Mouse (Mus musculus) midbrain, postnatal 0 days (tissue): ENCODE data around the gene Lamb3. TPM values are rescaled to one million over a fixed set of nuclear protein-coding genes. Genes with fewer than 3 reads are reported as not detected.

ENCODE experiments used
- ATAC-seq: fragments of 200-750 bp; cut with Nextera tagmentation; 2 replicates; pipeline ENCODE4 v1.8.0; 2017; ENCODE audit warnings: moderate number of reproducible peaks, mild to moderate bottlenecking, moderate TSS enrichment, moderate library complexity; ENCODE audit not compliant: low FRiP score
- DNase-seq: peaks from one replicate; pipeline ENCODE4 v3.0.0-alpha.2; 2015; ENCODE audit warnings: low spot score
- H3K27ac ChIP-seq: fragments of 300-500 bp; sonication (generic); 2 replicates; pipeline ENCODE4 v1.5.1; 2014; ENCODE audit warnings: low read depth, mild to moderate bottlenecking, low read length, mixed read lengths
- H3K27me3 ChIP-seq: fragments of 300-500 bp; sonication (generic); 2 replicates; pipeline ENCODE4 v1.6.1; 2014; ENCODE audit warnings: low read length, control low read depth, mixed read lengths; ENCODE audit not compliant: insufficient read depth
- H3K36me3 ChIP-seq: fragments of 300-500 bp; sonication (generic); 2 replicates; pipeline ENCODE4 v1.6.1; 2014; ENCODE audit warnings: low read length, control low read depth, mixed read lengths; ENCODE audit not compliant: insufficient read depth
- H3K4me1 ChIP-seq: fragments of 300-500 bp; sonication (generic); 2 replicates; pipeline ENCODE4 v1.6.1; 2014; ENCODE audit warnings: mild to moderate bottlenecking, control low read depth, antibody characterized with exemption, low read length, mixed read lengths; ENCODE audit not compliant: insufficient read depth
- H3K4me2 ChIP-seq: fragments of 300-500 bp; sonication (generic); 2 replicates; pipeline ENCODE4 v1.6.1; 2014; ENCODE audit warnings: low read depth, mild to moderate bottlenecking, low read length, mixed read lengths; ENCODE audit not compliant: poor library complexity, severe bottlenecking
- H3K4me3 ChIP-seq: fragments of 300-500 bp; sonication (generic); 2 replicates; pipeline ENCODE4 v1.5.1; 2014; ENCODE audit warnings: low read depth, mild to moderate bottlenecking, low read length, moderate library complexity
- H3K9ac ChIP-seq: fragments of 300-500 bp; sonication (generic); replicated peaks from 2 replicates; pipeline ENCODE4 v1.6.1; 2014; ENCODE audit warnings: mild to moderate bottlenecking, low read length, moderate library complexity, mixed read lengths; ENCODE audit not compliant: poor library complexity, severe bottlenecking
- H3K9me3 ChIP-seq: fragments of 300-500 bp; sonication (generic); 2 replicates; pipeline ENCODE4 v1.6.1; 2016; ENCODE audit warnings: low read length, control low read depth
- CTCF ChIP-seq: IDR thresholded peaks from 2 replicates; pipeline ENCODE4 v1.5.1; 2016; ENCODE audit warnings: antibody characterized with exemption, mild to moderate bottlenecking
- WGBS: fragments of 180-500 bp; shearing (Covaris S2); extraction: QIAGEN DNeasy Blood & Tissue Kit; methylation state at CpG from one replicate; pipeline ENCODE4 v1.1.7; 2014; 5-methylcytosine and 5-hydroxymethylcytosine counted together
- polyA plus RNA-seq: library from polyadenylated mRNA; unstranded; fragments of >200 nt; fragmentation: Nextera tagmentation; extraction: Ambion mirVana; gene quantifications from 2 replicates; pipeline ENCODE4 v1.2.1, GENCODE M21; 2015
- total RNA-seq: library from RNA; depleted of rRNA; stranded (reverse); fragments of >200 nt; gene quantifications from 2 replicates; pipeline ENCODE4 v1.2.3, GENCODE M21; 2014

Gene Lamb3
- total and polyA plus RNA-seq, 2 experiments from 2014 or later, result 0.82 to 1.4 TPM

- Histone ChIP-seq H3K4me2 (no peak overlapping the region), H3K36me3 (no peaks in the 10 kb centered on the region), H3K27me3 (no peaks in the 10 kb centered on the region), H3K9me3 (no peaks in the 10 kb centered on the region), H3K27ac (no peak overlapping the region), H3K9ac (no peak overlapping the region), H3K4me1 (no peaks in the 10 kb centered on the region), H3K4me3 (no peak overlapping the region)
- no peak for TF ChIP-seq CTCF
- WGBS, result 68% methylated on average over 2 of the region's 2 CpGs
- ATAC-seq, result no peak
- no peak for DNase-seq
These were observed 85.5 kb downstream of the Lamb3 start for GRCm38 (mm10) chr1:193293039-193293438.

GRCm38 (mm10) chr1:193293926-193294325, 86.4 kb downstream of the Lamb3 start:
- Histone ChIP-seq H3K4me3 (no peak overlapping the region), H3K4me2 (no peak overlapping the region), H3K9ac (no peak overlapping the region), H3K27me3 (no peaks in the 10 kb centered on the region), H3K27ac (no peak overlapping the region), H3K36me3 (no peaks in the 10 kb centered on the region), H3K9me3 (no peaks in the 10 kb centered on the region), H3K4me1 (no peaks in the 10 kb centered on the region)
- no peak for DNase-seq
- no peak for TF ChIP-seq CTCF
- ATAC-seq, result no peak
- WGBS, result 78% methylated on average over 3 of the region's 3 CpGs

- H3K36me3 ChIP-seq, result no peaks in the 10 kb centered on the region
- DNase-seq, result no peak
- H3K27ac ChIP-seq, result no peak overlapping the region
- H3K9me3 ChIP-seq, result no peaks in the 10 kb centered on the region
- 89% methylated on average over 5 of the region's 5 CpGs for WGBS
- no peaks in the 10 kb centered on the region for H3K27me3 ChIP-seq
- no peak for ATAC-seq
- no peak overlapping the region for H3K4me3 ChIP-seq
- H3K4me2 ChIP-seq, result no peak overlapping the region
- TF ChIP-seq CTCF, result no peak
- H3K4me1 ChIP-seq, result no peaks in the 10 kb centered on the region
- no peak overlapping the region for H3K9ac ChIP-seq
These were observed 88.4 kb downstream of the Lamb3 start for GRCm38 (mm10) chr1:193295920-193296319.

- DNase-seq (no peak), ATAC-seq (no peak)
- H3K27me3 ChIP-seq, result no peaks in the 10 kb centered on the region
- WGBS, result 68% methylated on average over 3 of the region's 3 CpGs
- no peaks in the 10 kb centered on the region for H3K9me3 ChIP-seq
- TF ChIP-seq CTCF, result no peak
- no peak overlapping the region for H3K4me3 ChIP-seq
- H3K36me3 ChIP-seq, result no peaks in the 10 kb centered on the region
- H3K9ac ChIP-seq, result no peak overlapping the region
- no peak overlapping the region for H3K4me2 ChIP-seq
- H3K27ac ChIP-seq, result no peak overlapping the region
- H3K4me1 ChIP-seq, result no peaks in the 10 kb centered on the region
These were observed 90.8 kb downstream of the Lamb3 start for GRCm38 (mm10) chr1:193298141-193298765.

- WGBS, result 63% methylated on average over 1 of the region's 1 CpGs
- no peak for ATAC-seq
- no peak for TF ChIP-seq CTCF
- Histone ChIP-seq H3K27ac (no peak overlapping the region), H3K4me2 (no peak overlapping the region), H3K27me3 (no peaks in the 10 kb centered on the region), H3K36me3 (no peaks in the 10 kb centered on the region), H3K4me1 (no peaks in the 10 kb centered on the region), H3K4me3 (no peak overlapping the region), H3K9ac (no peak overlapping the region), H3K9me3 (no peaks in the 10 kb centered on the region)
- no peak for DNase-seq
These were observed 92.5 kb downstream of the Lamb3 start for GRCm38 (mm10) chr1:193299995-193300394.

GRCm38 (mm10) chr1:193301216-193302092, 94.0 kb downstream of the Lamb3 start:
- H3K27me3 ChIP-seq, result no peaks in the 10 kb centered on the region
- H3K27ac ChIP-seq, result no peak overlapping the region
- no peak overlapping the region for H3K4me2 ChIP-seq
- 81% methylated on average over 6 of the region's 6 CpGs for WGBS
- H3K9ac ChIP-seq, result no peak overlapping the region
- H3K4me1 ChIP-seq, result no peaks in the 10 kb centered on the region
- DNase-seq (no peak), ATAC-seq (no peak)
- no peaks in the 10 kb centered on the region for H3K36me3 ChIP-seq
- H3K9me3 ChIP-seq, result no peaks in the 10 kb centered on the region
- TF ChIP-seq CTCF, result no peak
- no peak overlapping the region for H3K4me3 ChIP-seq
